Mouse (Mus musculus): ENCODE data around the gene Znrf3.

DNA sequence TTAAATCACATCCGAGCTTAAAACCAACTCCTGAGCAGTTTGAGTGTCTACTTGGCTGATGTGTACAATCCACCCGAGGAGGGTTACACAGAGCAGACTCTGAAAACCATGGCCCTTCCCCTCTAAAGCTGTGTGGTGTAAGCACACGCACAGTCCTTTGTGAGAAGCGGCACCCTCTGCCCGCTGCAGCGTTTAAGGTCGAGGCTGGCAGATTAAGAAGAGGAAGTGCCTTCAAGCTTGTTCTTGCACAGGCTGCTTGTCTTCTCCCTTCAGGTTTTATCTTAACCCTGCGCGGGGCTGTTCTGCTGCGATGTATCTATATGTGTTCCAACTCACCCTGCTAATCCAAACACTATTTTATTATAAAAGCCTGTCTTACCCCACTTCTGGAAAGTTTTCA lies 75.5 kb downstream of the Znrf3 start:
- TF ChIP-seq CTCF (IDR thresholded peaks at IDR 0.05; ENCODE audit: control insufficient read depth, insufficient read depth, low read length) (no peak), POLR2A (IDR thresholded peaks at IDR 0.05; ENCODE audit: borderline replicate concordance, control insufficient read depth, low read depth, low read length) (no peak)

Measured in bone marrow, adult 2 months (tissue).